Mouse (Mus musculus) heart, postnatal 0 days (tissue): ENCODE results near the gene Fry.

Experiments
- CTCF ChIP-seq: IDR thresholded peaks from 2 replicates; pipeline ENCODE4 v1.5.1; 2016; ENCODE audit warnings: antibody characterized with exemption, control low read depth, low read depth
- EP300 ChIP-seq: IDR thresholded peaks from 2 replicates; pipeline ENCODE4 v1.6.1; 2016; ENCODE audit warnings: antibody characterized with exemption, low read depth

DNA sequence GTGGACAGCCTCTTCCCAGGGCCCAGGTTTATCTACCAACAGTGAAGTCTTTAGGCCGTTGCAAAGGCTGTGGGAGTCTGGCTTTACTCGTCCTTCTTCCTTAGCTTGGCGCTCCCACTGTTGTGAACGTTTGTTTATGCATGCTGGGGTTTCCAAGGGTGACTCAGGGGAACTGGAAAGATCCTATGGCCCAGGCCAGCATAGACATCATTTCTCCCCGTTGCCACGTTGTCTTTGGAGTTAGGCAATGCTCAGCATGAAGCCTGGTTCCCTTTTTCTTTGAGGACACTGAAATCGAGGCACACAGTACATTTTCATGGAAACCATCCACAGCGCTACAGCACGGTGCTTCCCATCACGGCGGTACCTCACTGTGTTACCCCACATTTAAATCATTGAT is 97.6 kb downstream of the Fry start:
- TF ChIP-seq CTCF (no peak), EP300 (no peak)
